Comparison of ENCODE assay signal across 31 mouse cellular contexts in genomic region chr11:75198792-75199191, GRCm38 (mm10). TPM values are rescaled to one million over a fixed set of nuclear protein-coding genes. Genes with fewer than 3 reads are reported as not detected.
DNase-seq lines count a peak whose midpoint lies in the region; ATAC-seq and TF ChIP-seq lines count a peak whose summit lies in the region.
"Had no signal": no experiment of that assay in that cellular context is flagged by ENCODE, and none has a peak within 500 bp of the region (broad histone marks: within the 10 kb centered on the region; RNA-seq: fewer than 3 reads in every experiment).

No protein-coding gene starts in this region.

- ATAC-seq in monocyte, adult 5-6 weeks (replicated peaks; ENCODE audit: insufficient number of reproducible peaks, low FRiP score, low TSS enrichment, poor library complexity, severe bottlenecking): no peak
- ATAC-seq: forebrain, embryonic 13.5 days; intestine, embryonic 16.5 days; liver, embryonic 12.5 days; liver, postnatal 0 days; midbrain, embryonic 16.5 days; Patski had no signal

- no peak for TF ChIP-seq CTCF in layer of hippocampus, adult 2 months (conservative IDR thresholded peaks at IDR 0.05)

- DNase-seq in layer of hippocampus, adult 2 months (ENCODE audit: low spot score in 2 of 2): no peak
- no peak for DNase-seq in layer of hippocampus, adult 8-10 months (ENCODE audit: low spot score in 2 of 2)
- DNase-seq in cerebellum, adult 11 months: peak; percentile 66
- DNase-seq in cerebellum, adult 9-10 months: peak; percentile 85
- DNase-seq in cerebellum, postnatal 36 days: peak; percentile 70
- no peak for DNase-seq in urinary bladder, postnatal 4 days (ENCODE audit: low spot score in 2 of 2)
- DNase-seq: adrenal gland, postnatal 14 days; gastrocnemius, postnatal 14 days; heart, adult 11 months; kidney, adult 9 months; kidney, postnatal 10 days; liver, postnatal 0 days; lung, postnatal 36 days; retina, postnatal 1 day; right cerebral cortex, postnatal 14 days; thymus, adult 18-20 months; thymus, postnatal 36 days had no signal

- peak overlapping the region; percentile 65; the same call in 1 of the 2 replicates for H3K27ac ChIP-seq in layer of hippocampus, adult 2 months
- H3K27ac ChIP-seq: embryonic facial prominence, embryonic 10.5 days; embryonic facial prominence, embryonic 15.5 days; forebrain, embryonic 13.5 days; heart, embryonic 10.5 days; heart, embryonic 15.5 days; left cerebral cortex, adult 2 months; liver, embryonic 12.5 days; neural tube, embryonic 13.5 days; stomach, embryonic 15.5 days had no signal

- H3K4me3 ChIP-seq in layer of hippocampus, adult 2 months: no peak overlapping the region
- H3K4me3 ChIP-seq: embryonic facial prominence, embryonic 10.5 days; embryonic facial prominence, embryonic 15.5 days; forebrain, embryonic 13.5 days; heart, embryonic 10.5 days; heart, embryonic 15.5 days; left cerebral cortex, adult 2 months; liver, embryonic 12.5 days; myocyte; neural tube, embryonic 13.5 days; stomach, embryonic 15.5 days had no signal

RNA-seq across cellular contexts. Expression of gene Rtn4rl1, which starts 5.2 kb away (rescaled TPM):
- total RNA-seq in layer of hippocampus, adult 2 months (2021): 100 to 1,000 TPM; 104 to 110 TPM
- 100 to 1,000 TPM in 2 of 4 experiments, 10 to 100 TPM in 2; 80.7 to 110 (median 97.3) TPM for total RNA-seq in layer of hippocampus, adult 8-10 months (2022)
- 1.5 to 3.6 TPM (median 2.2 TPM) in 3 replicates for total RNA-seq in monocyte, adult 5-6 weeks (2017)

RNA-seq across cellular contexts. Expression of gene Dph1, which starts 7.8 kb away (rescaled TPM):
- total RNA-seq in layer of hippocampus, adult 2 months (2021): 10 to 100 TPM; 30.7 to 31.4 TPM
- 10 to 100 TPM; 28.9 to 38.6 (median 30.9) TPM for total RNA-seq in layer of hippocampus, adult 8-10 months (2022)
- 3.0 to 22.9 TPM (median 3.2 TPM) in 3 replicates for total RNA-seq in monocyte, adult 5-6 weeks (2017)

RNA-seq across cellular contexts. Expression of gene Ovca2, which starts 20.2 kb away (rescaled TPM):
- total RNA-seq in layer of hippocampus, adult 2 months (2021): 10 to 100 TPM; 19.3 to 22.4 TPM
- total RNA-seq in layer of hippocampus, adult 8-10 months (2022): 10 to 100 TPM; 15.6 to 23.4 (median 19.8) TPM
- 8.5 to 15.8 TPM (median 9.5 TPM) in 3 replicates for total RNA-seq in monocyte, adult 5-6 weeks (2017)

RNA-seq across cellular contexts. Expression of gene Hic1, which starts 29.5 kb away (rescaled TPM):
- 1 to 10 TPM; 3.8 to 3.9 TPM for total RNA-seq in layer of hippocampus, adult 2 months (2021)
- total RNA-seq in layer of hippocampus, adult 8-10 months (2022): 1 to 10 TPM; 2.9 to 4.9 (median 3.9) TPM
- total RNA-seq in monocyte, adult 5-6 weeks (2017): 0.11 to 0.95 TPM (median 0.78 TPM) in 3 replicates

Comparison
In these comparisons a context has a peak if more than half of its experiments do, and no peak if none do; other contexts are left out.
1. DNase-seq: peak in cerebellum, adult 11 months (single experiment), cerebellum, adult 9-10 months (single experiment) and cerebellum, postnatal 36 days (2 of 2); none in layer of hippocampus, adult 2 months (0 of 2), layer of hippocampus, adult 8-10 months (0 of 2) and urinary bladder, postnatal 4 days (0 of 2).
2. RNA of gene Rtn4rl1, which starts 5.2 kb away (total RNA-seq): 104 to 110 TPM in layer of hippocampus, adult 2 months and 80.7 to 110 TPM in layer of hippocampus, adult 8-10 months; 1.5 to 3.6 TPM in monocyte, adult 5-6 weeks; every median in the first group is over 10 times any median in the second.